Mouse (Mus musculus) forebrain, embryonic 14.5 days (tissue): ENCODE results near the gene Srrm1. TPM values are rescaled to one million over a fixed set of nuclear protein-coding genes. Genes with fewer than 3 reads are reported as not detected.

Experiments
- ATAC-seq: fragments of 200-750 bp; cut with Nextera tagmentation; 2 replicates; pipeline ENCODE4 v1.8.0; 2017; ENCODE audit warnings: mild to moderate bottlenecking, moderate library complexity
- DNase-seq: peaks from one replicate; pipeline ENCODE4 v3.0.0-alpha.2; 2015; ENCODE audit warnings: low spot score
- H3K27ac ChIP-seq: fragments of 300-500 bp; sonication (generic); 2 replicates; pipeline ENCODE4 v1.5.1; 2014; ENCODE audit warnings: low read depth, mild to moderate bottlenecking, control low read depth, low read length, moderate library complexity
- H3K27me3 ChIP-seq: fragments of 300-500 bp; sonication (generic); replicated peaks from 2 replicates; pipeline ENCODE4 v1.6.1; 2014; ENCODE audit warnings: low read length, control low read depth, mixed read lengths; ENCODE audit not compliant: control insufficient read depth, insufficient read depth
- H3K36me3 ChIP-seq: fragments of 300-500 bp; sonication (generic); 2 replicates; pipeline ENCODE4 v1.6.1; 2014; ENCODE audit warnings: low read length, control low read depth; ENCODE audit not compliant: control insufficient read depth, insufficient read depth
- H3K4me1 ChIP-seq: fragments of 300-500 bp; sonication (generic); 2 replicates; pipeline ENCODE4 v1.6.1; 2014; ENCODE audit warnings: antibody characterized with exemption, low read length, control low read depth; ENCODE audit not compliant: control insufficient read depth, insufficient read depth
- H3K4me2 ChIP-seq: fragments of 300-500 bp; sonication (generic); 2 replicates; pipeline ENCODE4 v1.6.1; 2014; ENCODE audit warnings: mild to moderate bottlenecking, control low read depth, low read length
- H3K4me3 ChIP-seq: fragments of 300-500 bp; sonication (generic); 2 replicates; pipeline ENCODE4 v1.5.1; 2014; ENCODE audit warnings: low read depth, low read length, control low read depth
- H3K9ac ChIP-seq: fragments of 300-500 bp; sonication (generic); 2 replicates; pipeline ENCODE4 v1.6.1; 2014; ENCODE audit warnings: mild to moderate bottlenecking, low read length, control low read depth, moderate library complexity
- H3K9me3 ChIP-seq: fragments of 300-500 bp; sonication (generic); replicated peaks from 2 replicates; pipeline ENCODE4 v1.6.1; 2016; ENCODE audit warnings: low read length, control low read depth, mixed read lengths; ENCODE audit not compliant: control insufficient read depth
- WGBS: fragments of 180-500 bp; shearing (Covaris S2); extraction: QIAGEN DNeasy Blood & Tissue Kit; methylation state at CpG from one replicate; pipeline ENCODE4 v1.1.7; 2014; 5-methylcytosine and 5-hydroxymethylcytosine counted together
- polyA plus RNA-seq: library from polyadenylated mRNA; unstranded; fragments of >200 nt; fragmentation: Nextera tagmentation; extraction: Ambion mirVana; gene quantifications from 2 replicates; pipeline ENCODE4 v1.2.1, GENCODE M21; 2014

The Srrm1 gene
- polyA plus RNA-seq, 1 experiment from 2014 or later, result 129 TPM

GRCm38 (mm10) chr4:135336023-135336357, 17.1 kb downstream of the Srrm1 start:
- Histone ChIP-seq H3K4me2 (no peak overlapping the region), H3K9ac (no peak overlapping the region), H3K27me3 (no peaks in the 10 kb centered on the region), H3K27ac (no peak overlapping the region), H3K9me3 (no peaks in the 10 kb centered on the region), H3K36me3 (peaks cover 96% of the 10 kb centered on the region), H3K4me1 (no peaks in the 10 kb centered on the region), H3K4me3 (no peak overlapping the region)
- 95% methylated on average over 3 of the region's 3 CpGs for WGBS
- no peak for ATAC-seq
- no peak for DNase-seq

GRCm38 (mm10) chr4:135335327-135336022, 17.6 kb downstream of the Srrm1 start:
- WGBS, result 83% methylated on average over 9 of the region's 9 CpGs
- Histone ChIP-seq H3K9me3 (no peaks in the 10 kb centered on the region), H3K27ac (no peak overlapping the region), H3K36me3 (peaks cover 96% of the 10 kb centered on the region), H3K27me3 (no peaks in the 10 kb centered on the region), H3K4me1 (no peaks in the 10 kb centered on the region), H3K4me3 (no peak overlapping the region), H3K9ac (no peak overlapping the region), H3K4me2 (no peak overlapping the region)
- no peak for DNase-seq
- ATAC-seq, result no peak

- H3K36me3 ChIP-seq, result peaks cover 98% of the 10 kb centered on the region
- ATAC-seq, result no peak
These were observed 26.7 kb downstream of the Srrm1 start for GRCm38 (mm10) chr4:135326469-135326868.

GRCm38 (mm10) chr4:135326046-135326445, 27.1 kb downstream of the Srrm1 start:
- no peak for ATAC-seq
- no peak for DNase-seq

More at GRCm38 (mm10) chr4:135326469-135326868, 26.7 kb downstream of the Srrm1 start:
- no peaks in the 10 kb centered on the region for H3K4me1 ChIP-seq
- H3K27me3 ChIP-seq, result no peaks in the 10 kb centered on the region
- no peaks in the 10 kb centered on the region for H3K9me3 ChIP-seq
- no peak overlapping the region for H3K4me2 ChIP-seq
- H3K9ac ChIP-seq, result no peak overlapping the region
- 91% methylated on average over 3 of the region's 3 CpGs for WGBS
- no peak overlapping the region for H3K4me3 ChIP-seq
- H3K27ac ChIP-seq, result no peak overlapping the region
- no peak for DNase-seq

GRCm38 (mm10) chr4:135323021-135323420, 30.1 kb downstream of the Srrm1 start:
- Histone ChIP-seq H3K4me2 (no peak overlapping the region), H3K36me3 (peaks cover 96% of the 10 kb centered on the region), H3K4me1 (no peaks in the 10 kb centered on the region), H3K9ac (no peak overlapping the region), H3K4me3 (no peak overlapping the region), H3K27me3 (no peaks in the 10 kb centered on the region), H3K9me3 (no peaks in the 10 kb centered on the region), H3K27ac (no peak overlapping the region)
- no peak for ATAC-seq
- 71% methylated on average over 8 of the region's 8 CpGs for WGBS
- DNase-seq, result no peak

More at GRCm38 (mm10) chr4:135326046-135326445, 27.1 kb downstream of the Srrm1 start:
- Histone ChIP-seq H3K36me3 (peaks cover 98% of the 10 kb centered on the region), H3K27me3 (no peaks in the 10 kb centered on the region), H3K4me1 (no peaks in the 10 kb centered on the region), H3K4me3 (no peak overlapping the region), H3K9me3 (no peaks in the 10 kb centered on the region), H3K27ac (no peak overlapping the region), H3K4me2 (no peak overlapping the region), H3K9ac (no peak overlapping the region)

- Histone ChIP-seq H3K9me3 (no peaks in the 10 kb centered on the region), H3K9ac (no peak overlapping the region), H3K4me3 (no peak overlapping the region), H3K27me3 (no peaks in the 10 kb centered on the region), H3K27ac (no peak overlapping the region), H3K4me2 (no peak overlapping the region), H3K4me1 (no peaks in the 10 kb centered on the region), H3K36me3 (peaks cover 68% of the 10 kb centered on the region)
- 18% methylated on average over 2 of the region's 2 CpGs for WGBS
- DNase-seq, result peak; percentile 86
- ATAC-seq, result peak; percentile 92
These were observed 35.2 kb downstream of the Srrm1 start for GRCm38 (mm10) chr4:135317966-135318365.

GRCm38 (mm10) chr4:135317539-135317938, 35.6 kb downstream of the Srrm1 start:
- H3K4me3 ChIP-seq, result no peak overlapping the region
- no peaks in the 10 kb centered on the region for H3K27me3 ChIP-seq
- H3K9me3 ChIP-seq, result no peaks in the 10 kb centered on the region
- peaks cover 64% of the 10 kb centered on the region for H3K36me3 ChIP-seq
- no peak overlapping the region for H3K4me2 ChIP-seq
- no peak overlapping the region for H3K27ac ChIP-seq
- 80% methylated on average over 4 of the region's 4 CpGs for WGBS
- DNase-seq, result no peak
- H3K9ac ChIP-seq, result no peak overlapping the region
- H3K4me1 ChIP-seq, result no peaks in the 10 kb centered on the region
- peak; percentile 23; the same call in 1 of the 2 replicates for ATAC-seq

GRCm38 (mm10) chr4:135315287-135315686, 37.8 kb downstream of the Srrm1 start:
- Histone ChIP-seq H3K27ac (no peak overlapping the region), H3K4me1 (no peaks in the 10 kb centered on the region), H3K9ac (no peak overlapping the region), H3K4me2 (no peak overlapping the region), H3K36me3 (peaks cover 43% of the 10 kb centered on the region), H3K9me3 (no peaks in the 10 kb centered on the region), H3K4me3 (no peak overlapping the region), H3K27me3 (no peaks in the 10 kb centered on the region)
- ATAC-seq (no peak), DNase-seq (no peak)
- 95% methylated on average over 9 of the region's 9 CpGs for WGBS

- WGBS, result 88% methylated on average over 11 of the region's 11 CpGs
- Histone ChIP-seq H3K4me2 (no peak overlapping the region), H3K27ac (no peak overlapping the region), H3K36me3 (peaks cover 34% of the 10 kb centered on the region), H3K27me3 (no peaks in the 10 kb centered on the region), H3K9ac (no peak overlapping the region), H3K4me3 (no peak overlapping the region), H3K9me3 (no peaks in the 10 kb centered on the region), H3K4me1 (no peaks in the 10 kb centered on the region)
- ATAC-seq (no peak), DNase-seq (no peak)
These were observed 38.7 kb downstream of the Srrm1 start for GRCm38 (mm10) chr4:135314419-135314832.
